Mouse (Mus musculus): Measurements from ENCODE around the gene Tectb.

DNA sequence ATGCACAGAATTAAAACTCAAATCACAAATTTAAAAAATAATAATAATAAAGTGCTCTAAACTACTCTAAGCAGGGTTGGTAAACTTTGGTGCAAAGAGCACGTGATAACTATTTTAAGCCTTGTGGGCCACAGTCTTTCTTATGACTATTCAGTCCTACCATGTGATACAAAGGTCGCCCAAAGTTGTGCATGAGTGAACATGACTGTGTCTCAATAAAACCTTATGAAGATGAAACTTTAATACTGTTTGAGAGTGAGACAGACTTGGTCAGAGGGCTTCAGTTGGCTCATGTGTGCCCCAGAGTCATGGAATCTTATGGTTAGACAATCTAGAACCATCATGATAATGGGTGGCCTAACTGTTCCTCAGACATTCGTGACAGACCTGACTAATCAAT lies 44.6 kb upstream of the Tectb start:
- TF ChIP-seq POLR2A (IDR thresholded peaks at IDR 0.05; ENCODE audit: insufficient read depth, low read length) (no peak), CTCF (IDR thresholded peaks at IDR 0.05; ENCODE audit: low read depth, low read length) (no peak), EP300 (IDR thresholded peaks at IDR 0.05; ENCODE audit: insufficient read depth, low read depth, low read length) (no peak)

All from ES-Bruce4 (cell line).